Mouse (Mus musculus) MEL (cell line): ENCODE measurements around the gene Tbc1d21. TPM values are rescaled to one million over a fixed set of nuclear protein-coding genes. Genes with fewer than 3 reads are reported as not detected.
A peak's percentile ranks its signal among the peaks of the same experiment; 100 is the strongest.

Source experiments
- DNase-seq: peaks from one replicate; pipeline ENCODE4 v3.0.0; 2011; ENCODE audit warnings: low read depth, low spot score
- H3K27ac ChIP-seq: 2 replicates; pipeline ENCODE4 v1.5.1; 2012; ENCODE audit warnings: low read depth, mild to moderate bottlenecking, control low read depth, low read length, moderate library complexity; ENCODE audit not compliant: control insufficient read depth
- H3K27me3 ChIP-seq, 2 experiments: fragments of 150-350 bp in 1 of 2; sonication (generic) in 1 of 2; 2 replicates each; pipeline ENCODE4 v1.6.1; 2012; ENCODE audit warnings: low read length in 2 of 2, mild to moderate bottlenecking in 2 of 2, improper control_type of control experiment in 1 of 2, moderate library complexity in 1 of 2; ENCODE audit not compliant: insufficient read depth in 2 of 2, control insufficient read depth in 1 of 2
- H3K36me3 ChIP-seq, 2 experiments: 2 replicates each; pipeline ENCODE4 v1.6.1; 2012 to 2014; ENCODE audit warnings: low read length in 2 of 2, improper control_type of control experiment in 1 of 2, inconsistent platforms in 1 of 2, mild to moderate bottlenecking in 1 of 2; ENCODE audit not compliant: insufficient read depth in 2 of 2, control insufficient read depth in 1 of 2
- H3K4me1 ChIP-seq, 2 experiments: fragments of 150-350 bp in 1 of 2; sonication (generic) in 1 of 2; 2 replicates each; pipeline ENCODE4 v1.6.1; 2012; ENCODE audit warnings: low read length in 2 of 2, improper control_type of control experiment in 1 of 2, mild to moderate bottlenecking in 1 of 2; ENCODE audit not compliant: insufficient read depth in 2 of 2, control insufficient read depth in 1 of 2
- H3K4me3 ChIP-seq, 2 experiments: fragments of 150-350 bp in 1 of 2; sonication (generic) in 1 of 2; 2 replicates each; pipeline ENCODE4 v1.5.1; 2012; ENCODE audit warnings: low read depth in 2 of 2, low read length in 2 of 2, mild to moderate bottlenecking in 2 of 2, moderate library complexity in 2 of 2, control low read depth in 1 of 2, improper control_type of control experiment in 1 of 2; ENCODE audit not compliant: control insufficient read depth in 1 of 2, insufficient read depth in 1 of 2
- H3K79me2 ChIP-seq: 2 replicates; pipeline ENCODE4 v1.6.1; 2012; ENCODE audit warnings: mild to moderate bottlenecking, low read length, moderate library complexity; ENCODE audit not compliant: control insufficient read depth, poor library complexity, insufficient read depth
- H3K9ac ChIP-seq: 2 replicates; pipeline ENCODE4 v1.6.1; 2012; ENCODE audit warnings: low read depth, mild to moderate bottlenecking, control low read depth, low read length, moderate library complexity; ENCODE audit not compliant: control insufficient read depth, poor library complexity, severe bottlenecking
- H3K9me3 ChIP-seq: fragments of 150-350 bp; sonication (generic); replicated peaks from 2 replicates; pipeline ENCODE4 v1.6.1; 2012; ENCODE audit warnings: mild to moderate bottlenecking, low read length, improper control_type of control experiment, moderate library complexity; ENCODE audit not compliant: insufficient read depth
- BHLHE40 ChIP-seq: IDR thresholded peaks from 2 replicates; pipeline ENCODE4 v1.6.1; 2012; ENCODE audit warnings: low read depth, mild to moderate bottlenecking, inconsistent platforms, low read length, improper control_type of control experiment, borderline replicate concordance
- CHD1 ChIP-seq: IDR thresholded peaks from 2 replicates; pipeline ENCODE4 v1.6.1; 2012; ENCODE audit warnings: low read depth, mild to moderate bottlenecking, inconsistent platforms, low read length, improper control_type of control experiment
- CTCF ChIP-seq, 3 experiments: IDR thresholded peaks in 2 of 3; conservative IDR thresholded peaks in 1 of 3; 2 replicates each; pipeline ENCODE4 v1.5.1; 2011 to 2012; ENCODE audit warnings: low read length in 3 of 3, low read depth in 2 of 3, mild to moderate bottlenecking in 2 of 3, improper control_type of control experiment in 1 of 3, inconsistent platforms in 1 of 3, mixed read lengths in 1 of 3, moderate library complexity in 1 of 3; ENCODE audit not compliant: control insufficient read depth in 1 of 3, insufficient read depth in 1 of 3, poor library complexity in 1 of 3, severe bottlenecking in 1 of 3
- EP300 ChIP-seq, 2 experiments: IDR thresholded peaks; 2 replicates each; pipeline ENCODE4 v1.6.1; 2011; ENCODE audit warnings: improper control_type of control experiment in 2 of 2, low read length in 2 of 2, low read depth in 1 of 2, mild to moderate bottlenecking in 1 of 2
- HCFC1 ChIP-seq: IDR thresholded peaks from 2 replicates; pipeline ENCODE4 v1.6.1; 2012; ENCODE audit warnings: low read depth, mild to moderate bottlenecking, inconsistent platforms, low read length, improper control_type of control experiment, moderate library complexity
- KAT2A ChIP-seq: conservative IDR thresholded peaks from 2 replicates; pipeline ENCODE4 v1.6.1; 2012; ENCODE audit warnings: low read depth, low read length, improper control_type of control experiment, inconsistent platforms
- MAX ChIP-seq: IDR thresholded peaks from 2 replicates; pipeline ENCODE4 v1.6.1; 2011; ENCODE audit warnings: low read length, improper control_type of control experiment
- MXI1 ChIP-seq: IDR thresholded peaks from 2 replicates; pipeline ENCODE4 v1.6.1; 2011; ENCODE audit warnings: mild to moderate bottlenecking, low read depth, low read length, improper control_type of control experiment
- MYC ChIP-seq: IDR thresholded peaks from 2 replicates; pipeline ENCODE4 v1.6.1; 2011; ENCODE audit warnings: low read depth, mild to moderate bottlenecking, low read length, improper control_type of control experiment, moderate library complexity
- NELFE ChIP-seq: IDR thresholded peaks from 2 replicates; pipeline ENCODE4 v1.6.1; 2011; ENCODE audit warnings: low read depth, low read length, improper control_type of control experiment
- NRF1 ChIP-seq: IDR thresholded peaks from 2 replicates; pipeline ENCODE4 v1.6.1; 2014; ENCODE audit warnings: low read depth, mild to moderate bottlenecking, inconsistent platforms, low read length, improper control_type of control experiment, moderate library complexity; ENCODE audit not compliant: poor library complexity, insufficient read depth, severe bottlenecking
- POLR2A ChIP-seq, 2 experiments: IDR thresholded peaks; 2 replicates each; pipeline ENCODE4 v1.6.1; 2011 to 2012; ENCODE audit warnings: low read length in 2 of 2, mild to moderate bottlenecking in 2 of 2, control low read depth in 1 of 2, improper control_type of control experiment in 1 of 2, low read depth in 1 of 2, moderate library complexity in 1 of 2; ENCODE audit not compliant: control insufficient read depth in 1 of 2, insufficient read depth in 1 of 2, poor library complexity in 1 of 2
- RAD21 ChIP-seq: IDR thresholded peaks from 2 replicates; pipeline ENCODE4 v1.6.1; 2011; ENCODE audit warnings: mild to moderate bottlenecking, low read depth, low read length, improper control_type of control experiment
- SIN3A ChIP-seq: IDR thresholded peaks from 2 replicates; pipeline ENCODE4 v1.6.1; 2012; ENCODE audit warnings: low read length, improper control_type of control experiment, inconsistent platforms
- SMC3 ChIP-seq: IDR thresholded peaks from 2 replicates; pipeline ENCODE4 v1.6.1; 2011; ENCODE audit warnings: low read depth, low read length, improper control_type of control experiment
- TAL1 ChIP-seq: IDR thresholded peaks from 2 replicates; pipeline ENCODE4 v1.6.1; 2012; ENCODE audit warnings: mild to moderate bottlenecking, inconsistent platforms, low read length, moderate library complexity, mixed read lengths
- TCF12 ChIP-seq: IDR thresholded peaks from 2 replicates; pipeline ENCODE4 v1.6.1; 2014; ENCODE audit warnings: low read depth, mild to moderate bottlenecking, inconsistent platforms, low read length, improper control_type of control experiment, moderate library complexity
- USF1 ChIP-seq: IDR thresholded peaks from 2 replicates; pipeline ENCODE4 v1.6.1; 2014; ENCODE audit warnings: low read depth, mild to moderate bottlenecking, inconsistent platforms, low read length, improper control_type of control experiment, moderate library complexity
- ZC3H11A ChIP-seq: IDR thresholded peaks from 2 replicates; pipeline ENCODE4 v1.6.1; 2012; ENCODE audit warnings: low read depth, mild to moderate bottlenecking, inconsistent platforms, low read length, improper control_type of control experiment
- ZNF384 ChIP-seq: IDR thresholded peaks from 2 replicates; pipeline ENCODE4 v1.6.1; 2012; ENCODE audit warnings: low read depth, mild to moderate bottlenecking, inconsistent platforms, low read length, improper control_type of control experiment
- polyA plus RNA-seq, 2 experiments: library from polyadenylated mRNA; stranded (reverse) in 1 of 2; unstranded in 1 of 2; fragments of >175 nt in 1 of 2; fragments of >200 nt in 1 of 2; gene quantifications; 2 replicates each; pipeline versions ENCODE4 v1.2.1 to v1.2.4; 2012; ENCODE audit warnings: low replicate concordance in 2 of 2, low read depth in 1 of 2; ENCODE audit not compliant: insufficient read length in 2 of 2, insufficient read depth in 1 of 2, missing spikeins in 1 of 2
- total RNA-seq: library from RNA; depleted of rRNA; stranded (reverse); fragments of 300-350 nt; gene quantifications from 2 replicates; pipeline ENCODE4 v1.2.3, GENCODE M21; 2012

The Tbc1d21 gene
- total and polyA plus RNA-seq, 3 experiments, result 0.13 TPM; not detected in 2

GRCm38 (mm10) chr9:58326477-58327180 lies 43.6 kb downstream of the Tbc1d21 start:
- H3K36me3 ChIP-seq, result peaks cover 0 to 8% of the 10 kb centered on the region in 2 experiments; a peak in 2 of 4 replicates
- H3K9ac ChIP-seq, result no peak overlapping the region
- no peaks in the 10 kb centered on the region for H3K79me2 ChIP-seq
- TF ChIP-seq ZNF384, result peak; percentile 65
- no peak for TF ChIP-seq POLR2A (IDR thresholded peaks at IDR 0.05; ENCODE audit: control insufficient read depth in 1 of 2, insufficient read depth in 1 of 2, low read depth in 1 of 2, low read length in 2 of 2, poor library complexity in 1 of 2)
- 0 out of 2 replicates have a peak, but pooled peaks have one; percentile 4 for TF ChIP-seq TAL1
- 0 out of 2 replicates have a peak, but pooled peaks have one; percentile 17 for TF ChIP-seq TCF12
- TF ChIP-seq EP300 (IDR thresholded peaks at IDR 0.05; ENCODE audit: low read depth in 1 of 2, low read length in 2 of 2), result 0 out of 4 replicates have a peak, but pooled peaks of 1 of the 2 experiments have one; percentile 6
- DNase-seq, result peak; percentile 57
- H3K4me1 ChIP-seq, result peaks cover 3 to 10% of the 10 kb centered on the region in 2 experiments; a peak in 2 of 4 replicates
- no peaks in the 10 kb centered on the region for H3K9me3 ChIP-seq
- no peak overlapping the region for H3K4me3 ChIP-seq
- H3K27me3 ChIP-seq, result no peaks in the 10 kb centered on the region
- no peak overlapping the region for H3K27ac ChIP-seq

GRCm38 (mm10) chr9:58321681-58322080 lies 48.6 kb downstream of the Tbc1d21 start:
- H3K36me3 ChIP-seq, result no peaks in the 10 kb centered on the region
- TF ChIP-seq CHD1, result no peak
- TF ChIP-seq BHLHE40, result no peak
- no peak for TF ChIP-seq MXI1
- TF ChIP-seq MAX, result no peak
- TF ChIP-seq MYC, result no peak
- peak; percentile 38 to 45 (median 44) for TF ChIP-seq CTCF (IDR thresholded peaks at IDR 0.05 in 2 of 3, conservative IDR thresholded peaks at IDR 0.05 in 1 of 3; ENCODE audit: control insufficient read depth in 1 of 3, insufficient read depth in 1 of 3, low read depth in 2 of 3, low read length in 3 of 3, poor library complexity in 1 of 3, severe bottlenecking in 1 of 3)
- TF ChIP-seq RAD21, result peak; percentile 23
- TF ChIP-seq, all 39 proteins: peak for 2
- Histone ChIP-seq H3K27me3 (no peaks in the 10 kb centered on the region), H3K79me2 (no peaks in the 10 kb centered on the region), H3K4me3 (no peak overlapping the region), H3K9me3 (no peaks in the 10 kb centered on the region), H3K27ac (no peak overlapping the region), H3K9ac (no peak overlapping the region), H3K4me1 (no peaks in the 10 kb centered on the region)
- peak; percentile 30 for DNase-seq

DNA sequence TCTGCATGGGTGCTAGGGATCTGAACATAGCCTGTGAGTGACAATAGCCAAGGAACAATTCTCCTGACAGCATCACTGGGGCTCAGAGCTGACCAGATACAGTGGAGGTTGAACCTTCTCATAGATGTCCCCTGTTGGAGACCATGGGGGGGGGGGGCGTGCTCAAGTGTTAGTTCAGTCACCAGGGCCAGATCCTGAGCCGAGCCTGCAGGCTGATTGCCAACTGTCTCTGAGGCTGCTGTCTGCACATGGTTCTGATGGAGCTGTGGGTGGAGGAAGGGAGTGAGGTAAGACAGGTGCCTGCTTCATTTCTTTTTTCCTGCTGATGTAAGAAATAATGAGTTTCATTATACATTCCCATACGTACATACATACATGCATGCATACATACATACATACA lies 51.9 kb downstream of the Tbc1d21 start:
- no peaks in the 10 kb centered on the region for H3K36me3 ChIP-seq
- no peaks in the 10 kb centered on the region for H3K79me2 ChIP-seq
- no peak overlapping the region for H3K9ac ChIP-seq
- no peaks in the 10 kb centered on the region for H3K9me3 ChIP-seq
- DNase-seq, result no peak
- H3K27me3 ChIP-seq, result peaks cover 2 to 3% of the 10 kb centered on the region in 2 experiments; a peak in 1 of 4 replicates
- TF ChIP-seq HCFC1 (no peak), KAT2A (no peak), USF1 (no peak), BHLHE40 (no peak), ZC3H11A (no peak), SMC3 (no peak), SIN3A (no peak), NELFE (no peak), MYC (no peak), NRF1 (no peak)
- no peaks in the 10 kb centered on the region for H3K4me1 ChIP-seq
- no peak overlapping the region for H3K4me3 ChIP-seq
- H3K27ac ChIP-seq, result no peak overlapping the region
